Mouse (Mus musculus) hematopoietic stem cell, adult 5-6 weeks (primary cell): ENCODE results near the gene Dohh. TPM values are rescaled to one million over a fixed set of nuclear protein-coding genes. Genes with fewer than 3 reads are reported as not detected.
A peak's percentile ranks its signal among the peaks of the same experiment; 100 is the strongest.

ENCODE experiments used
- ATAC-seq, 2 experiments: fragments of 125-278 bp in 1 of 2; replicated peaks in 1 of 2; 2 replicates each; pipeline ENCODE4 v1.8.0; 2016 to 2017; ENCODE audit warnings: inconsistent platforms in 2 of 2, mild to moderate bottlenecking in 2 of 2, moderate number of reproducible peaks in 2 of 2, low read depth in 1 of 2, moderate TSS enrichment in 1 of 2; ENCODE audit not compliant: low FRiP score in 2 of 2, poor library complexity in 2 of 2, severe bottlenecking in 2 of 2, insufficient read depth in 1 of 2, low TSS enrichment in 1 of 2
- total RNA-seq: library from RNA; stranded (forward); fragments of 172-1452, 232-1000 nt; gene quantifications from 2 replicates; pipeline ENCODE4 v1.2.3, GENCODE M21; 2017

Gene Dohh
- total RNA-seq, 1 experiment from 2014 or later = 15.3 TPM

DNA sequence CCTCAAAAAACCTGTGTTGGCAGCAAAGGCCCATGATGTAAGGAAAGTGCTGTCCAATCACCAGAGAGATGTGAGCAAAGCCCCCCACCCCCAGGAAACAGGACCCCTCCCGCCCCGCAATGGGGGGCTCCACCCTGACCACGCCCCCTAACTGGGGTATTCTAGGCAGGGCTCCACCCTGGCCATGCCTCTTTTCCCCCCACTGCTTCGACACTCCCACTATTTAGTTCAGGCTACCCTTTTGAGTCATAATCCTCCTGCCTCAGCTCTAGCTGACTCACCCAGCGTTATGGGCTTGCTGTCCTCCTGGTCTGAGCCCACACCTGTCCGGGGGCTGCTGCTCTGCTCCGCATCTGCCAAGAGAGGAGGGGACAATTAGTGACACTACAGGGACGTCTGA is 25.1 kb downstream of the Dohh start:
- no peak for ATAC-seq

- no peak for ATAC-seq
Observed at GRCm38 (mm10) chr10:81410350-81410749, 26.1 kb downstream of the Dohh start.

- no peak for ATAC-seq
Observed at GRCm38 (mm10) chr10:81410981-81411380, 26.8 kb downstream of the Dohh start.

DNA sequence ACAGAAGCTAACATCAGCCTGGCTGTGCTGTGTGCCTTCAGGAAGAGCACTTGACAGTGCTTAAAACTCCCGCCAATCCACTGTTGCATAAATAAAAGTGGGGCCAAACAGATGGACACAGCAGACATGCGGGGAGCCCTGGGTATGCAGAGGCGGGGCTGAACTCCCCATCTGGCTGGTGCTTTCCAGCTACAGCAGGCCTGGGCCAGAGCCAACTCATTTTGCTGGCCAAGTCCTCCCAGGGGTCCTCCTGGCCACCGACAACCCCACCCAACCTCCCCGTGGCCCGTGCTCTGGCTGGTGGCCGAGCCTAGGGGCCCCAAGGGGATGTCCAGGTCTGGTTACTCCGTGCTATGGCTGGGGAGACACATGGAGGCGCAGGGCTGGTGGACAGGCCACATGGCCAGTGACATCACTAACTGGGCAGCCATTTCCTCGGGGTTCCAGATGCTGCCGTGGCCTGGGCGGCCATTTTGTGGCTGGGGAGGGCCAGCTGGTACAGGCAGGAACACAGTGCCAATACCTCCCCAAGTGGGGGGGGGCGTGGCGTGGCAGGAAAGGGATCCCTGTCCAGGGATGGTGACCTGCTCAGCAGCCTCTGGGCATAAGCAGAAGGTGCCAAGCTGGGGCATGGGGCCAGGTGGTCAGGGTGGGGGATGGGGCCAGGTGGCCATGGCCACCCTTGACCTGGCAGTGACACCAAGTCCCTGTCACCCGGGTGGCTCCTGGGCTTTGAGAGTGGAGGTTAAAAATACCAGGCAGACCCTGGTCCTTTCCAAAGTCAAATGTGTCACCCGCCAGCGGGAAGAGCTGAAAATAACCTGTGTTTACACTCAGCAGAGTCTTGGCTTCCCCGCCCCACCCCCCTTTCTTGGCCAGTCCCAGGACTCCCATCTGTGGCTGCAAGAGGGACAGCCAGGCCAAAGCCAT is 27.5 kb downstream of the Dohh start:
- ATAC-seq = no peak

GRCm38 (mm10) chr10:81412586-81413309 is 28.5 kb downstream of the Dohh start:
- ATAC-seq = no peak

- peak; percentile 63 to 73 for ATAC-seq
Observed at GRCm38 (mm10) chr10:81413310-81414261, 29.4 kb downstream of the Dohh start.

- ATAC-seq = no peak
Observed at GRCm38 (mm10) chr10:81414682-81415081, 30.5 kb downstream of the Dohh start.

DNA sequence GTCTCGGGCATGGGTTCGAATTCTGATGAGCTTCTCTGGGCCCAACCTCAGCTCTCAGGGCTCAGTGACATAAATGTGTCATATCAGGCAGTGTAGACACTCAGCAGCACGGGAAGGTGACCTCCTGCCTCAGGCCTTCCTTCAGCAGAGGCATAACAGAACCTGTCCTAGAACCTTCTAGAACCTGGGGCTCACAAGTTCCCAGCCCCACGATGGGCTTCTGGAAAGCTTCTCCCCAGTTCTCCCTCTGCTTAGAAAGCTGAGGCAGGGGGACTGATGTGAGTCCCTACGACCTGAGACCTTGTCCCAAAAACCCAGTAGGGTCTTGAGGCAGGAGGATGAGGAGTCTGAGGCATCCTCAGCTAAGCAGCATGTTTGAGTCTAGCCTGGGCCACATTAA is 30.9 kb downstream of the Dohh start:
- ATAC-seq = no peak

GRCm38 (mm10) chr10:81415549-81416310 is 31.5 kb downstream of the Dohh start:
- no peak for ATAC-seq

DNA sequence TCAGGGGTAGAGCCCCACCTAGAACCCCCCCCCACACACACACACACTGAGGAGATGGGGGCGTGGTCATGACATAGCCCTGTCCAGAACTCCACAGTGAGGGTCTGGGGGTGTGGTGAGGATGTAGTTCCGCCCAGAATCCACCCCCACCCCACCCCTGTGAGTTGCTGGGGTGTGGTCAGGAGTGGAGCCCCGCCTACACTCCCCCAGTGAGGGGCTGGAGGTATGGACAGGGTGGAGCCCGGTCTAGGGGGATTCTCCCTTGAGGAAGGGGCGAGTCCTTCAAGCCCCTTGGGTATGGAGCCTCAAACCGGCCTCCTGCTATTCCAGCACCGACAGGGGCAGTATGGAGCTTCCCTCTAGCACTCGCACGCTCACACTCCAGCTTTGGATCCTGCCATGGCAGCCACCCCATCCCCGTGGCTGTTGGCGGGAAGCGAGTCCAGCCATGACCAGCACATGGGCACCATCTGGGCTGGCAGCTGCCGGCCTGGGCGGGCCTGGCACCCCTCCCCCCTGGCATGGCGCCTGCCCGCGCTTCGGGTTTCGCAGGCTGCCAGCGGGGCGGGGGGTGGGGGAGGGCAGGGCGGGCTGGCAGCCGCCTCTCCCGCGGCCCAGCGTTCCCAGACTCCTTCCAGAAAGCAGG is 32.5 kb downstream of the Dohh start:
- ATAC-seq = peak; percentile 28 to 47

GRCm38 (mm10) chr10:81417227-81418215 is 33.3 kb downstream of the Dohh start:
- no peak for ATAC-seq

DNA sequence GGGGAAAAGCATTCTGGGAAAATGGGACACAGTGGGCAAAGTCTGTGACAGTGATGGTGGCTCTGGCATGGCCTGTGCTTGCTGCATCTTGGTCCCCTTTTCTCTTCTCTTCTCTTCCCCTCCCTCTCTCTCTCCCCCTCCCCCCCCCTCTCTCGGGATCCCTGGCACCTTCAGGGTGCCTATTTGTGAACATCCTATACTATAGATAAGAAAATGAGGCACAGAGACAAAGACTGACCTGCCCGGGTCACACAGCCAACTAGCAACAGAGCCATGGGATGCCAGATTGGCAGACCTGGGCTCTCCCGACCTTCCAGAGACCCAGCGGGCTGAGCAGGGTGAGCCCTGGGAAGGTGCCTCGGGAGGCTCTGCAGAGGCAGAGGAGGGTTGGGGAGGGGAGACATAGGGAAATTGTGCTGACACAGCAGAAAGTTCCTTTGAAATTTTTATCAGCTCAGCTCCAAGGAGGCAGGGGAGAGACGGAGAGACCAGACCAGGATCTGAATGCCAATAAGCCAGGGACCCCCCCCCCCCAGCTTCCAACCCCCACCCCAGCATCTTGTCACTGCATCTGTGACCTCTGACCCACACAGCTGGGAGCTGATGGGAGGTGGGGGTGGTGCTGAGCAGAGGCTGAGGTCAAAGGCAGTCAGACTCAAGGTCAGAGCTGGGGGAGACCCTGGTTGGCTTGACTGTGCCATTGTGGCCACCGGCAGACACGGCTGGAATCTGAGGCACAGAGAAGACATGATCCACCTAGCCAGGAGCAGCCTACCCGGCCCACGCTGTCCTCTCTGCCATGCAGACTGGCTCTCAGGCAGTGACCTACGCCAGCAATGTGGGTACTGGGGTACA is 34.2 kb downstream of the Dohh start:
- ATAC-seq = no peak

DNA sequence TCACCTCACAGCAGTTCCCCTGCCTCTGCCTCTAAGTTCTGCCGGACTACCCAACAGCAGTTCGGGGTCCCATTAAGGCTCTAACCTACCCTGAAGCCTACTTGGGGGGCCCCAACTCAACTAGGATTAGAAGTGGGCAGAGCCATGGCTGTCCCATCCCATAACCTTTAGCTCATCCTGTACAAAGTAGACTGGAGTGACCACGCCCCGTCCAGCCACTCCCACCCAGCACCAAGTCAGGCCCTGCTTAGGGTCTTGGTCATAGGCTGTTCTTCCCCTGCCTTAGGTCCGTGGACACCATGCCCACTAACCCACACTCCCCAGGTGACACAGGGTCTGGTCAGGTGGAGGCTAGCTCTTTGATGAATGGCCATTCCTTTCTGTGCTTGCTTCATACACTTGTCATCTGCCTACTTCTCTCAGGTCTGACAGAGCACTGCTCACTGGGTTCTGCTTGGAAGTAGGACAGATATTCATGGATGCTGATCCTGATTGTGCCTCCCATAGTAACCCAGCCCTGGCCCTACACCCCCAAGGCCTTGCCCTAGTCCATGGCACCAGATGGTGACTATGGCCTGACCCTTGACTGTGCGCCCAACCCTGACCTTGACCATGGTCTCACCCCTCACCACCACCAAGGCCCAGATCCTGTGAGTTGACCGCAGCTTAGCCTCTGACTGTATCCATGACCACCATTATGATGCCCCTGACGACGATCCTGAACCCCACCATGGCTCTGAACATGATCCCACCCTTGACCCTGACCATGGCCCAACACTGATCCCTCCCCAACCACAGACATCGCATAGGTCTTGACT is 35.1 kb downstream of the Dohh start:
- no peak for ATAC-seq
